Mouse (Mus musculus) CD4-positive, CD25-positive, alpha-beta regulatory T cell, adult 4 months (primary cell): ENCODE results near the gene Clca3a2. TPM values are rescaled to one million over a fixed set of nuclear protein-coding genes. Genes with fewer than 3 reads are reported as not detected.
A peak's percentile ranks its signal among the peaks of the same experiment; 100 is the strongest.
"Not testable (repeated sequence)": the region's sequence is repeated elsewhere in the genome, so short reads cannot be mapped to it uniquely, and the experiment has no call there.

Source experiments
- ATAC-seq: one replicate; pipeline ENCODE4 v1.8.0; 2017
- polyA plus RNA-seq, 2 experiments: library from polyadenylated mRNA; unstranded; fragments of 100-300 nt; shearing (Covaris generic); gene quantifications; one replicate each; pipeline ENCODE4 v1.2.1; 2017

Clca3a2 gene
- polyA plus RNA-seq, result not detected

DNA sequence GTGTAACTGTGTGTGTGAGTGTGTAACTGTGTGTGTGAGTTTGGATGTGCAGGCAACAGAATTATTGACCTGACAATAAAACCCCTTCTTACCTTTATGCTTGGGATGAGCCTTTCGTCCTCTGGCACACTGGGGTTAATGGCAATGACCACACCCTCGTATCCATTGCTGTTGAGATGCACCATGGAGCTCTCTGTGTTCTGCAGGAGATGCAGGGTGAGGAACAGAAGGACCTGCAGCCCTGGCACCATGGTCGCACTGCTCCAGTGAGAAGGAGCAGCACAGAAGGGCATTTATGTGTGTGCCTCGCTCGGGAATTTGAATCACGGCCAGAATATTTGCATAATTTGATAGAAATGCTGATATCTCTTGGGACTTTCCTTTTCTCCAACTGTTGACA, at the start of gene Clca3a2:
Gene Clca3a2, minus strand, starts transcription at position 276 of the 400 bp plus-strand sequence.
- not testable (repeated sequence) for ATAC-seq

DNA sequence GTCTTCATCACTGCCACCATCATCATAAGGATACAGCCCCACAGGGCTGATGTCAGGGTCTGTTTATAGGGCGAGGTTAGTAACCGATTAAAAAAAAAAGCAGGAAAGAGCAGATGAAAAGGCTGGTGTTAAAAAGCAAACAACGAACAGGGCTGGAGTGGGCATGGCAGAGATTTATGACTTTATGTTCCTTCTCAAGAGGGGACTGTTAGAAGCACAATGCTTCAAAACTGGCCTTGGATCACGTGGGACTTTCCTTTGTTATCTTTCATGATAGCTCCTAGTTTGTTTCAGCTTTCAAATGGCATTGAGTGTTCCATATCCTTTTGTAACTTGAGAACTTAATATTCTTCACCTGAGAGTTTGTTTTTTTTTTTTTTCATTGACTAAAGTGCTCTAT, 30.3 kb upstream of the Clca3a2 start:
- ATAC-seq, result no peak

DNA sequence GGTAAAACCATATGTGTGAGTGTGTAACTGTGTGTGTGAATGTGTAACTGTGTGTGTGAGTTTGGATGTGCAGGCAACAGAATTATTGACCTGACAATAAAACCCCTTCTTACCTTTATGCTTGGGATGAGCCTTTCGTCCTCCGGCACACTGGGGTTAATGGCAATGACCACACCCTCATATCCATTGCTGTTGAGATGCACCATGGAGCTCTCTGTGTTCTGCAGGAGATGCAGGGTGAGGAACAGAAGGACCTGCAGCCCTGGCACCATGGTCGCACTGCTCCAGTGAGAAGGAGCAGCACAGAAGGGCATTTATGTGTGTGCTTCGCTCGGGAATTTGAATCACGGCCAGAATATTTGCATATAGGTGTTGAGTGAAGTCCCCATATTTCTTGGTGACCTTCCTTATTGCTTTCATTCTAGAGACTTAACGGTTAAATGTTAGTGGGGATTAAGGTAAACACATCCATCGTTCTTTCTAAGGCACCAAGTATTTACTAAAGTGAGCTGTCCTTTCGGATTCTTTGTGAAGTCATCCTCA, 29.8 kb upstream of the Clca3a2 start, which contains the start of gene Clca3b:
Gene Clca3b, minus strand, starts transcription at position 344 of the 543 bp plus-strand sequence.
- not testable (repeated sequence) for ATAC-seq

DNA sequence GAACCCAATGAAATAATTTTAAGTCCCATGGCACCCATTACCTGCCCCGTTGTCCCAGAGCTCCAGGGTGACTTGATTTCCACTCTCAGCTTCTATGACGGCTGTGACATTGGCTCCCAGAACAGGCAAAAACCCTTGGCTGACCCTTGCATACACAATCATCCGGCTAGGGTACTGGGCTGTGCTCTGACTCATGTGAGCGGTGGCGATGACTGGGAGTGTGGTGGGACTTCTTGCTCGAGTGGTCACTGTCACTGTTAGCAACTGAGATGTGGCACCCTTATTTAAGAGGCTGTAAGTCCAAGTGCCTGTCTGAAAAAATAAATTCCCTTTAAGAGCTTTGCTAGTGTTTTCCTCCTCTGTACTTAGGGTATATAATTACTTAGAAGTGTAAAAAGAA, 8.0 kb upstream of the Clca3a2 start:
- no peak for ATAC-seq

DNA sequence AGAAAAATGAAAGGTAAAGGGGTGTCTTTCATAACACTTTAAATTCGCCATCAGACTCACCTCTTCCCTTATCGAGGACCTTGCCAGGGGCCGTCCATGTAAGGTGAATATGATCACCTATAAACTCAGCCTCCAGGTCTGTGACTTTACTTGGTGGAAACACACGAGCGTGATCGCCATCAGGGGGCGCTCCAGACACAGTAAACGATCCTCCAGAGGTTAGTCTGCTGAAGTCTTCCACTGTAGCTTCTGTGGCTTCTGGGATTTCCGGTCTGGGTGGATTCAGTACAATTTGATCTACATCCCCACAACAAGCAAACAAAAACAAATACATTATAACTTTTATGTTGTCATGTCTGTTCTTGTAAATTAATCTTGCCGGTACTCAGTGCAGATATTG, 5.9 kb upstream of the Clca3a2 start:
- no peak for ATAC-seq

DNA sequence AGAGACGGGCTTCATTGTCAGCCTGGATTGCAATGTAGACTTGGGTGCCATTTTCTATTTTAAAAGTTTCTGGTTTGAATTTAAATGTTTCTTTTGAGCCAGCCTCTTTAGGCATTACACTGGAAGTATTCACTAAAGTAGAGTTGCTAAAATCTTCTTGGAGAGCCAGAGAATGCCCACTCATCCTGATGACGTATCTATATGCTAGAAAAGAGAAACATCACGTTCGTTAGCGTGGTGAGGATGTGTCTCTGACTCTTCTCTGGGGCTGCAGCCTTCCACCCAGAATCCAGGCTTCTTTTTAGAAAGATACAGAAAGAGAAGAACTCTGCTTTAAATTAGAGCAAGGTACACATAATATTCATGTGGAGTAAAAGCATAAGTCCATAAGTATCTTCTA, 4.0 kb upstream of the Clca3a2 start:
- ATAC-seq, result no peak

DNA sequence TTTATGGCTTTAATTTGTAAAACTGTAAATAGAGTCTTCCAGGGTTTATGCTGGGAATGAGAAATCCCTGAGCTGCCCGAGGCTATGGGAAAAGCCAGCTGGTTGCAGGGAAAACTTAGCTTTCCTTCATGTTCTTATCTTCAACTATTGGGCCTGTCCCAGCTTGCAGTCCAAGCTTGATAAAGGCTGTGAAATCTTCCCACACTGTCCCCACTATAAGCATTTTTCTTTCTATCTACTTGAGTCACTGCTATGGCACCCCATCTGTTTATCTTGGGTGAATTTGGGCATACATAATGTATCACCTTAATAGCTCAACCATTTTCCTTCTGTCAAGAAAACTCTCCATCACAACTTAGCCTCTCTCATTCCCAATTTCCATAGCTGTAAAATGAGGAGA, 1.3 kb upstream of the Clca3a2 start:
- no peak for ATAC-seq

DNA sequence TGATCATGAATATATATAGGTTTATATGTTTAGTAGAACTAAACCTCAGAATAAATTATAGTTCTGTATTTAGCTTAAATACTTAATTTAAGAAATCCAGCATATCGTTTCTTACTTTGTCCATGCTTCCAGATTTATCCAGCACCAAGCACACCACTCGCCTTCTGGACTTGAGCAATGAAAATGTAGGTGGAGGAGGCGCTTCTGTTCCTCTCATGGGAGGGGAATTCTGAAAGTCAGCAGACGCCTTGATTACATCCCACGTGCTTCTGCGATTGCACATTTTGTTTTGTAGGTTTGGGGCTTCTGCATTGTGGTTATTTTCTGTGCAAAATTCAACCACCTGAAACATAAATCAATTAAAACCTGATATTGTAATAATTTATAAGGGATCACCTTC, 6.0 kb downstream of the Clca3a2 start:
- ATAC-seq, result not testable (repeated sequence)

DNA sequence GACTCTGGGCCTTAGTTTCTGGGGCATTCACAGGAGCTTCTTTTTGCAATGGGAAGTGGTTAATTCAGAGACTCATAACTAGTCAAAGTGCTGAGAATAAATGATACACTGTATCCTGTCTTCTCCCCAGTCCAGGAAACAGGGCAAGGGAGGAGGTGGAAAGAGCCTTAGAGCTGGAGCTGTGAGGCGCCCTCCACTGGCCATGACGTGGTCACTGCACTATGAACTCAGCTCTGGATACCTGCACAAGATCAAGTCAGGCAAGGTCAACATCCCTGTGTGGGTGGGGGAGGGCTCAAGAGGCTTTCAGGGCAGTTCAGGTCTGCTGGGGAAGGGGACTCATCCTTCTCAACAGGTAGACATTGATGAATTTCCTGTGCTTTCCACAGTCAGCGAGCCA, 7.5 kb downstream of the Clca3a2 start:
- ATAC-seq, result no peak

DNA sequence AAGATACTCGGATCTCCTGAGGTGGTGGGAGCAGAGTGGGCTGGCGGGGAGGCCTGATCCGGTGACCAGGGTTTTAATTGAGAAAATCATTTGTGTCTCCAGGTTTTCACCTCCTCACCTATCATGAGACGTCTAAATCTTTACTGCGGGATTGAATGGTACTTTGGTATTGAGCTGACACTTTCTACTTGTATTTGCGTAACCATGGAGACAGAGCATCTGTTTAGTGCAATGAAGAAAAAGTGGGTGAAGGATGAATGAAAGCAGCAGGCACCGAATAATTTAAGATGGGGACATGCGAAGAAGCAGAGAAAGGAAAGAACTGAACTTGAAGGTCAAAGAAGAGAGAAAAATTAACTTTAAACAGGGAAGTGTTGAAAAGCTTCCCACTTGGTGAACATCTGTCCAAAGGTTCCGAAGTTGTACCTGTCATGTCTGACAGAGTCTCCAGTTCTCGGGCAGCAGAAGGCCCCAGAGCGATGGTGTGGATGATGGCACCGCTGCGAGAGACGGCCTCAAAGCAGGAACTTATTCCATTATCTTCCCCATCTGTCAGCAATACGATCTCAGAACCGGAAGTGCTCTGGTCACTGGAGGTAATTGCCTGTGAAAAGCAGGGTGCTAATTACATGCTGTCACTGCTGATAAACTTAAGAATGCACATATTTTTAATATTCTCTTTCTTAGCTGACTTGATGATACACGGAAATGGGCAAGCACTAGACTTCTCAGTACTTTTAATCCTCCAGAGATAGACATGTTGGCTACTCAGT, 11.0 kb downstream of the Clca3a2 start:
- ATAC-seq, result not testable (repeated sequence)

DNA sequence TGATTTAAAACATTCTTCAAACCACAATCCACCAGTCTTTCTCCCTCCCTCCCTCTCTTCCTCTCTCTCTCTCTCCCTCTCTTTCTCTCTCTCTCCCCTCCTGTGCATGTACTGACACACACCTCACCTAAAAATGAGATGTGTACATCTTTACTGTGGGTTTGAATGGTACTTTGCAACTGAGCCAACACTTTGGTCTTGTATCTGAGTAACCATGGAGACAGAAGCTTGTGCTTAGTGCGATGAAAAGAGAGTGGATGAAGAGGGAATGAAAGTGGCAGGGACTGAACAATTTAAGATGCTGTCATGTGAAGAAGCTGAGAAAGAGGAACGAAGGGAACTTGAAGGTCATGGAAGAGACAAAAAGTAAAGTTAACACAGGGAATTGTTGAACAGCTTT, 12.7 kb downstream of the Clca3a2 start:
- ATAC-seq, result not testable (repeated sequence)

DNA sequence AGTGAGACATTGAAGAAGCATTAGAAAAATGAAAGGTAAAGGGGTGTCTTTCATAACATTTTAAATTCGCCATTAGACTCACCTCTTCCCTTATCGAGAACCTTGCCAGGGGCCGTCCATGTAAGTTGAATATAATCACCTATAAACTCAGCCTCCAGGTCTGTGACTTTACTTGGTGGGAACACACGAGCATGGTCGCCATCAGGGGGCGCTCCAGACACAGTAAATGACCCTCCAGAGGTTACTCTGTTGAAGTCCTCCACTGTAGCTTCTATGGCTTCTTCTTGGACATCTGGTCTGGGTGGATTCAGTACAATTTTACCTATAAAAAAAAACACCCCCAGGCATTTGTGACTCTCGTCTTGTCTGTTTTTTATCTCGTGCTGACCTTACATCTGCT, 17.4 kb downstream of the Clca3a2 start:
- no peak for ATAC-seq

DNA sequence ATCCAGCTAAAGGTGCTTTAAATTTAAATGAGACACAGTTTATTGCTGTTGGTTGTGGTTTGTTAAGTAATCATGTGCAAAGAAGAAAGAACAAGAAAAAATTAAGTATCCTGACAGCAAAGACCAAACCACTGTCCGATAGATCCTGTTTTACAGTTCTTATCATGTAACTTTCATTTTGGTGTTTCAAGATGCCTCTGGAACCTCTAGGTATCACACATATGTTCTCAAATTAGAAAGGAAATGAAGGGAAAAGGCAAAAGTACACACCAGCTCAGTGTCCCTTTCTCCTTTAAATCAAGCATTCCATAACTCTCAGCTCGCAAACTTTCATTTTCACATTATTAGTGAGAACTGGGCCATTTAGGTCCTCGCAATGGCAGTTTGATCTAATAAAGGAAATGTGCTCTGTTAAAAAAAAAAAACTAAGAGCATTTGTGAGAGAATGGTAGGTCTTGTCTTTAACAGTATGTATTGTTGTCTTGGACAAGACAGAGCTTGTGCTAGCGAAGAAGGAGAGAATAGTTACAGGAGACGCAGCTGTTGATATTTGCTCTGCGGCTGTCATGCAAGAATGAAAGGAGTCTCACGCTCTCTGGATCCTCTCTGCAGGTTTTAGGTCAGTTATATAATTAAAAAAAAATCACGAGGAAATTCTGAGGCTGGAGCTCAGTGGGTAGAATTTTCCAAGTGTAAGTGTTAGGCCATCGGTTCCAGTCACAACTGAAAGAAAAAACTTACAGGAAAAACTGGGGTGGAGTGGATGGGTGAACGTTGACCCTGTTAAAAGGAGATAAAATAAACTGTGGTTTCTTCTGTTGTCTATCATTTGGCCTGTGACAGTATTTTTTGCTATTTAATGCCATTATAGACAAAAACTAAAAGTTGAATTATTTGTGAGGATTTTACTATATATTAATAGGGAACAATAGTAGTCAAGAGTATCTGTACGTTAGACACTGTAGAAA, 33.8 kb downstream of the Clca3a2 start:
- no peak for ATAC-seq

DNA sequence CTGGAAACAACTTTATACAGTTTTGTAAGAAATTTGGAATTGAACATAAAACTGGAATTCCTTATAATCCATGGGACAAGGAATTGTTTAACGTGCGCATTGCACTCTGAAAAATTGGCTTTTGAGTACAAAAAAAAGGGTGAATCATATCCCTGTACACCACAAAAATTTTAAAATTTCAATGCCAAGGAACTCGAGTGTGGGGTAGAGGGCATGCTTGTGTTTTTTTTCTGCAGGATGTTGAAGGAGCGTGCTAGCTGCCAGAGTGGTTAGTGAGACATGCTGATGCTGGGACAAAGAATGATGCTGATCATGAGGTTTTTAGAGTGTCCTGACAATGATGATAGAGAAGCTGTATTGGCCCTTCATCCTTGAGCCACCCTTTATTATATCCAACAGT, 54.1 kb downstream of the Clca3a2 start:
- no peak for ATAC-seq

DNA sequence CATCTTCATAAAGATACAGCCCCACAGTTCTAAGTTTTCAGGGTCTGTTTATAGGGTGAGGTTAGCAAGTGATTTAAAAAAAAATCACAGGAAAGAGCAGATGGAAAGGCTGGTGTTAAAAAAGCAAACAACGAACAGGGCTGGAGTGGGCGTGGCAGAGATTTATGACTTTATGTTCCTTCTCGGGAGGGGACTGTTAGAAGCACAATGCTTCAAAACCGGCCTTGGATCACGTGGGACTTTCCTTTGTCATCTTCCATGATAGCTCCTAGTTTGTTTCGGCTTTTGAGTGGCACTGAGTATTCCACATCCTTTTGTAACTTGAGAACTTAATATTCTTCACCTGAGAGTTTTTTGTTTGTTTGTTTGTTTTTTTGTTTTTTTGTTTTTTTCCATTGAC, 57.8 kb downstream of the Clca3a2 start:
- no peak for ATAC-seq

DNA sequence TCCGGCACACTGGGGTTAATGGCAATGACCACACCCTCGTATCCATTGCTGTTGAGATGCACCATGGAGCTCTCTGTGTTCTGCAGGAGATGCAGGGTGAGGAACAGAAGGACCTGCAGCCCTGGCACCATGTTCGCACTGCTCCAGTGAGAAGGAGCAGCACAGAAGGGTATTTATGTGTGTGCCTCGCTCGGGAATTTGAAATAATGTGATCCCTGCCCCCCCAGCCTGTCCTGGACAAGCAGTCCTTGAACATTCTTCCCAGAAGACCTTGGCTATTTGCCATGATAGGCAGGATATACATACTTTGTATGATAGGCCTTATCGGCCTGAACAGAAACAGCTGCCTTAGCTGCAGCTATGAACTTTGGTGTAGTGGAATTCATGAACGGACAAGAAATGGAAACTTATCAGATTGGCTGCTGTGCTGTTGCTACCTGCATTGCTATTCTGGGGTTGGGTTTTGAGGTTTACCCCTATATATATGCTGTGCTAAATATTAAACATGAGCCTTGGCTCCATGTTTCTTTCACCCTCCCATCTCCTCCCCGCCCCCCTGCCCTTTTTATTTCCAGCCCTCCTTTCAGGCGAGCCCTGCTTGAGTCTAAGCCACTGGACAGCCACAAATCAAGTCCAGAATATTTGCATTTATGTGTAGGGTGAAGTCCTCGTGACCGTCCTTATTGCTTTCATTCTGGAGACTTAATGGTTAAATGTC, 58.5 kb downstream of the Clca3a2 start, which contains the start of gene Clca3a1:
Gene Clca3a1, minus strand, starts transcription at position 386 of the 718 bp plus-strand sequence.
- ATAC-seq, result no peak

DNA sequence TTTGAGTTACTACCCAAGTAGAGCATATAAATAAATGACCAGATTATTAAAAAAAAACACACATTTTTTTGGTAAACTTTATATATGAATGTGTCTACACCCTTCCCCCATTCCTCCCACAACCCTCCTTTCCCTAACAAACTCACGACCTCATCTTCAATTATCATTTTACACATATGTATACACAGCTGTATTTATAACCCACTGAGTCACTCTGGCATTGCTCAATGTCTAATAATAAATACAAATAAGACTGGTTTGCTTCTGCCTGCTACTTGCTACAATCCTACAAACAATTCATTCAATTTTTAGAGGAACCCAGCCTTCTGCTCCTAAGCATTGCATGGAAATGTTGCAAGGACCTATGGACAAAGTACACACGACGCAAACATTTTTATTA, 59.6 kb downstream of the Clca3a2 start:
- ATAC-seq, result no peak

DNA sequence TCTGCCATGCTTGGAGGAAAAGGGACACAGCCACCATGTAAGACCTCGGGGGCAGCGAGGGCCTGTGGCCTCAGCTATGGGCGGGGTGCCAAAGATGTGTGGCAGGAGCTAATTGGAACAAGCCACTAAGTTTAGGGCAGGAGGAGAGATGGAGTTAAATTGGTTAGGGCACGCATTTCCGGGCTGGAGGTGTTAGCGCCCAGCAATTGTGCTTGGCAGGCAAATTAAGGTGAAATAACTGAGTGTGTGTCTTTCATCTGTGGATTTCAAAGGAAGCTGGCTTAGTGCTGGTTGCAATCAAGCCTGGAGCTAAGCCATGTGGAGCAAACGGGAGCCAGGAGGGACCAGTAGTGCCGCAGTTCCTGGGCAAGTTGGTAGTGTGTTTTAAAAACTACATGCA, 63.2 kb downstream of the Clca3a2 start:
- not testable (repeated sequence) for ATAC-seq

DNA sequence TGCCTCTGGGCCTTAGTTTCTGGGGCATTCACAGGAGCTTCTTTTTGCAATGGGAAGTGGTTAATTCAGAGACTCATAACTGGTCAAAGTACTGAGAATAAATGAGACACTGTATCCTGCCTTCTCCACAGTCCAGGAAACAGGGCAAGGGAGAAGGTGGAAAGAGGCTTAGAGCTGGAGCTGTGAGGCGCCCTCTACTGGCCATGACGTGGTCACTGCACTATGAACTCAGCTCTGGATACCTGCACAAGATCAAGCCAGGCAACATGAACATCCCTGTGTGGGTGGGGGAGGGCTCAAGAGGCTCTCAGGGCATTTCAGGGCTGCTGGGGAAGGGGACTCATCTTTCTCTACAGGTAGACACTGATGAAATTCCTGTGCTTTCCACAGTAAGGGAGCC, 66.2 kb downstream of the Clca3a2 start:
- peak; percentile 43 for ATAC-seq

DNA sequence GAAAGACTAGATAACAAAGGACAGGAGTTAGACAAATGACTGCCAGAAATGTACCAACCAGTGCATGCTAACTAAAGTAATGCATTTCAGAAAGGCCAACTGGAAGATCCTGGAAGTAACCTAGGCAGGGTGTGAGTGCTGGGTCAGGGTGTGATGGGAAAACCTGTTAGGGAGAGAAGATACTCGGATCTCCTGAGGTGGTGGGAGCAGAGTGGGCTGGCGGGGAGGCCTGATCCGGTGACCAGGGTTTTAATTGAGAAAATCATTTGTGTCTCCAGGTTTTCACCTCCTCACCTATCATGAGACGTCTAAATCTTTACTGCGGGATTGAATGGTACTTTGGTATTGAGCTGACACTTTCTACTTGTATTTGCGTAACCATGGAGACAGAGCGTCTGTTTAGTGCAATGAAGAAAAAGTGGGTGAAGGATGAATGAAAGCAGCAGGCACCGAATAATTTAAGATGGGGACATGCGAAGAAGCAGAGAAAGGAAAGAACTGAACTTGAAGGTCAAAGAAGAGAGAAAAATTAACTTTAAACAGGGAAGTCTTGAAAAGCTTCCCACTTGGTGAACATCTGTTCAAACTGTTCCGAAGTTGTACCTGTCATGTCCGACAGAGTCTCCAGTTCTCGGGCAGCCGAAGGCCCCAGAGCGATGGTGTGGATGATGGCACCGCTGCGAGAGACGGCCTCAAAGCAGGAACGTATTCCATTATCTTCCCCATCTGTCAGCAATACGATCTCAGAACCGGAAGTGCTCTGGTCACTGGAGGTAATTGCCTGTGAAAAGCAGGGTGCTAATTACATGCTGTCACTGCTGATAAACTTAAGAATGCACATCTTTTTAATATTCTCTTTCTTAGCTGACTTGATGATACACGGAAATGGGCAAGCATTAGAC, 70.0 kb downstream of the Clca3a2 start:
- ATAC-seq, result not testable (repeated sequence)

DNA sequence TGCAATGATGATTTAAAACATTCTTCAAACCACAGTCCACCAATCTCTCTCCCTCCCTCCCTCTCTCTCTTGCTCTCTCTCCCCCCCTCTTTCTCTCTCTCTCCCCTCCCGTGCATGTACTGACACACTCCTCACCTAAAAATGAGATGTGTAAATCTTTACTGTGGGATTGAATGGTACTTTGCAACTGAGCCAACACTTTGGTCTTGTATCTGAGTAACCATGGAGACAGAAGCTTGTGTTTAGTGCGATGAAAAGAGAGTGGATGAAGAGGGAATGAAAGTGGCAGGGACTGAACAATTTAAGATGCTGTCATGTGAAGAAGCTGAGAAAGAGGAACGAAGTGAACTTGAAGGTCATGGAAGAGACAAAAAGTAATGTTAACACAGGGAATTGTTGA, 71.6 kb downstream of the Clca3a2 start:
- not testable (repeated sequence) for ATAC-seq
